Mouse (Mus musculus) frontal cortex, postnatal 14 days (tissue): ENCODE measurements around the gene Tmem45a.

Experiments used
- DNase-seq, 2 experiments: peaks; one replicate each; pipeline ENCODE4 v3.0.0; 2022; ENCODE audit warnings: low spot score in 2 of 2

Tmem45a gene

GRCm38 (mm10) chr16:56795481-56796139 lies 90.4 kb downstream of the Tmem45a start, which contains the start of gene Adgrg7:
Gene Adgrg7, minus strand, starts transcription at chr16:56795855.
- no peak for DNase-seq

DNA sequence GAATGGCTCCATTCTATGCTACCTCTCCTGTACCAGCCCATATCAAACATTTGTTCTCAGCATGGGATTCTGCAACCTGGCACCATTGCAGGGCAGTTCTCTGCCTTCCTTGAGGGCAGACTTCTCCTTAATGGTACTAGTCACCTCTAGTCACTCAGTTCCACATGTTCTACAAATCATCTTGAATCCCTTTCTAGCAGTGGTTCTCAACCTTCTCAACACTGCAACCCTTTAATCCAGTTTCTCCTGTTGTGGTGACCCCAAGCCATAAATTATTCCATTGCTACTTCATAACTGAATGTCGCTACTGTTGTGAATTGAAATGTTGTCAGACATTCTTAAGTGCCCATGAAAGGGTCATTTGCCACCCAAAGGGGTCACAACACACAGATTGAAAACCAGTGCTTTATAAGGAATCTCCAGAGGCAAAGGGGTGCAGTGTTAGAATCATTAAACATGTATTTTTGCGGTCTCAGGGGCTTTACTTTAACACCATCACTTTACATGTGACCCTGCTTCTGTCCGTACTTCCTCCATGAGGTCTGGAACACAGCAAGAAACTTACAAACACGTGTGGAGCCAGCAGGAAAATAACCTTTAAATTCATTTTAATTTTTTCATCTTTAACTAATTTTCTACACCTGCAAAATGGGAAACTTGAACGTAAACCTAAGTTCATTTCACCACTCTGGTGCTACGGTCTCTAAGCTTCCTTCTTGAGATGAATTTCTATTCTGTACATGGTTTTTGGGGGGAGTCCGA lies 91.4 kb downstream of the Tmem45a start:
- DNase-seq = no peak

DNA sequence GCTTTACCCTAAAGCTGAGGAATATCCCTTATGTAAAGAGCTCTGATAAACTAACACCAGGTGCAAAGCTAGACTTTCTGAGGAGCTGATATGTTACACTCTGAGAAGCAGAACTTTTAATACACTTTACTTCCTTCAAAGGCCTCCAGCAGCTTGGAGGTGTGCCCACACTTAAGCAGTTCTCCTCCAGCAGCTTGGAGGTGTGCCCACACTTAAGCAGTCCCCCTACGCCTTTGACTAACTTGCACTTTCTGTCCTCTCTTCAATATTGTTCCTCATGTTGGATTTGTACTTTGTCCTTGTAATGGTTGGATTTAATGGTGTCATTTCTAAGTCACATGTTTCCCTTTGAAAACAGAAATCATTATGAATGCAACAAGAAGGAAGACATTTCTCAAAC lies 92.2 kb downstream of the Tmem45a start:
- DNase-seq = no peak

DNA sequence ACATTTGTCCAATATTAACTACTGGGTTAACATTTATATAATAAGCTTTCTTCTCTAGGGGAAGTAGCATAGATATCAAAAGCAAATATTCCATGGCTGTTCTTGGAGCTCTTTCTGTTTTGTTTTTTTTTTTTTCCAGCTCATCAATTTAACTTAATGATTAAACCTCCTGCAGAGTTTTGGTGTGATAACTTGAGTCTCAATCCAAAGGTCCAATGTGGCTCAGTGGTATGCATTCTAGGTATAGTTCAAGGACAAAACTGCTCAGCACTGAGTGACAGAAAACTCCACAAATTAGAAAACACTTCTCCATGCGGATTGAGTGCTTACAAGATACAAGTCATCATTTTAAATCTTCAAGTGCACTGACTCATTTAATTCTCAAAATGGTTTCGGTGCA lies 100.0 kb downstream of the Tmem45a start:
- no peak for DNase-seq

GRCm38 (mm10) chr16:56771163-56772105 lies 114.5 kb downstream of the Tmem45a start:
- DNase-seq = peak in 1 of 2 experiments; percentile 46
